Mouse (Mus musculus) MN1 (cell line): ENCODE results near the gene Trim31.
A peak's percentile ranks its signal among the peaks of the same experiment; 100 is the strongest.

ENCODE experiments used
- DNase-seq: peaks from one replicate; pipeline ENCODE4 v3.0.0-alpha.2; 2016; ENCODE audit warnings: low spot score

The Trim31 gene

GRCm38 (mm10) chr17:36896583-36896982 is 1.3 kb upstream of the Trim31 start:
- peak; percentile 41 for DNase-seq

GRCm38 (mm10) chr17:36897065-36897464 is 853 bp upstream of the Trim31 start:
- no peak for DNase-seq

- DNase-seq: no peak
Observed at GRCm38 (mm10) chr17:36899376-36899775, 1.5 kb downstream of the Trim31 start.

GRCm38 (mm10) chr17:36900001-36900400 is 2.1 kb downstream of the Trim31 start:
- no peak for DNase-seq

GRCm38 (mm10) chr17:36900691-36901090 is 2.8 kb downstream of the Trim31 start:
- no peak for DNase-seq

- no peak for DNase-seq
Observed at GRCm38 (mm10) chr17:36903651-36904050, 5.7 kb downstream of the Trim31 start.

GRCm38 (mm10) chr17:36908235-36908634 is 10.3 kb downstream of the Trim31 start:
- DNase-seq: no peak

- DNase-seq: no peak
Observed at GRCm38 (mm10) chr17:36909802-36910201, 11.9 kb downstream of the Trim31 start.

GRCm38 (mm10) chr17:36912031-36912430 is 14.1 kb downstream of the Trim31 start:
- no peak for DNase-seq

- DNase-seq: peak; percentile 82
Observed at GRCm38 (mm10) chr17:36914108-36914507, 16.2 kb downstream of the Trim31 start.

GRCm38 (mm10) chr17:36915076-36915475 is 17.2 kb downstream of the Trim31 start:
- peak; percentile 57 for DNase-seq

- peak; percentile 25 for DNase-seq
Observed at GRCm38 (mm10) chr17:36920239-36920638, 22.3 kb downstream of the Trim31 start.

- DNase-seq: no peak
Observed at GRCm38 (mm10) chr17:36922715-36923114, 24.8 kb downstream of the Trim31 start.

- DNase-seq: no peak
Observed at GRCm38 (mm10) chr17:36923491-36923890, 25.6 kb downstream of the Trim31 start.

GRCm38 (mm10) chr17:36927496-36928120 is 29.7 kb downstream of the Trim31 start:
- no peak for DNase-seq

- no peak for DNase-seq
Observed at GRCm38 (mm10) chr17:36929236-36929932, 31.5 kb downstream of the Trim31 start.

- DNase-seq: no peak
Observed at GRCm38 (mm10) chr17:36930233-36930632, 32.3 kb downstream of the Trim31 start.

GRCm38 (mm10) chr17:36931130-36931529 is 33.2 kb downstream of the Trim31 start:
- no peak for DNase-seq

- DNase-seq: no peak
Observed at GRCm38 (mm10) chr17:36931806-36932205, 33.9 kb downstream of the Trim31 start.

GRCm38 (mm10) chr17:36938056-36938455 is 40.1 kb downstream of the Trim31 start:
- DNase-seq: no peak

- no peak for DNase-seq
Observed at GRCm38 (mm10) chr17:36942391-36942790, 44.5 kb downstream of the Trim31 start.

GRCm38 (mm10) chr17:36942791-36943471 is 45.0 kb downstream of the Trim31 start, which contains the start of gene Rnf39:
Gene Rnf39, plus strand, starts transcription at chr17:36942918.
- DNase-seq: no peak

GRCm38 (mm10) chr17:36943691-36944090 is 45.8 kb downstream of the Trim31 start:
- DNase-seq: no peak
